Mouse (Mus musculus): Measurements from ENCODE around the gene Tns3. TPM values are rescaled to one million over a fixed set of nuclear protein-coding genes. Genes with fewer than 3 reads are reported as not detected.

The Tns3 gene
- 32.0 TPM for polyA plus RNA-seq (2014; fragmentation: Illumina TruSeq; extraction: RNeasy Lipid Tissue Mini Kit (QIAGEN cat#74804); ENCODE audit: low read depth, low replicate concordance)

DNA sequence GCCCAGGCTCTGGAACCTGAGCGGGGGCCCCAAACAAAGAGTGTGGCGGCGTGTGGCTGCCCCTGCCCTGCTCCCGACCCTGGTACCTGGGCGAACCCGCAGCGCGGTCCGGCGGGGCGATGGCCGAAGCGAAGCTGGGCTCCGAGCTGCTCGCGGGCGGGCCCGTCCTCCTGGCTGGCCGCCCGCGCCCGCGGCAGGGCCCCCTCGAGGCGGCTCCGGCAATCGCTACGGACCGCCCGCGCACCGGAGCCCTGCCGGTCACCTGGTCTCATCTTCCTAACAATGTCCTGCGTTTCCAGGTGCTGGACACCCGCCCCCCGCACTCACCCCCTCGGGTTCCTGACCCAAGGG lies at the start of gene Tns3:
Gene Tns3 (minus strand): TSS at position 143 of the 351 bp plus-strand sequence.

